In genomic region chr13:106662195-106662594, GRCm38 (mm10) we compare ENCODE assay signal across 23 mouse cellular contexts.
"Had no signal": no experiment of that assay in that cellular context is flagged by ENCODE, and none has a peak within 500 bp of the region (broad histone marks: within the 10 kb centered on the region; RNA-seq: fewer than 3 reads in every experiment).

No protein-coding gene starts in this region.

- DNase-seq: cerebellum, adult 18-20 months; cerebellum, adult 2 months; cerebellum, adult 8-10 months; cerebellum, adult 9-10 months; cerebellum, adult 9-11 months; cerebellum, postnatal 10 days; cerebellum, postnatal 14 days; cerebellum, postnatal 25 days; cerebellum, postnatal 36 days; embryo, embryonic 11 days; forebrain, postnatal 0 days; gastrocnemius, adult 2 months; gastrocnemius, postnatal 10 days; gastrocnemius, postnatal 14 days; gastrocnemius, postnatal 25 days; gastrocnemius, postnatal 36 days; heart, adult 11 months; heart, adult 18-20 months; heart, adult 2 months had no signal

- ATAC-seq: forebrain, embryonic 13.5 days; forebrain, embryonic 14.5 days; forebrain, embryonic 15.5 days; forebrain, embryonic 16.5 days; forebrain, postnatal 0 days had no signal
